Mouse (Mus musculus): Measurements from ENCODE around the gene Dido1.

GRCm38 (mm10) chr2:180657394-180658013, 52.3 kb downstream of the Dido1 start:
- peak; percentile 80 for TF ChIP-seq CTCF (IDR thresholded peaks at IDR 0.05; ENCODE audit: low read depth)
- TF ChIP-seq EP300 (IDR thresholded peaks at IDR 0.05; ENCODE audit: low read depth): no peak

All from heart, postnatal 0 days (tissue).